Mouse (Mus musculus) induced T-regulatory cell, adult 2 months (primary cell): ENCODE measurements around the gene Vps37d.
A peak's percentile ranks its signal among the peaks of the same experiment; 100 is the strongest.

Source experiments
- DNase-seq: peaks from one replicate; pipeline ENCODE4 v3.0.0-alpha.2; 2012; ENCODE audit warnings: low read depth

Gene Vps37d

GRCm38 (mm10) chr5:135077564-135078481 is at the start of gene Vps37d:
Gene Vps37d, minus strand, starts transcription at chr5:135078266.
- peak; percentile 89 for DNase-seq

- DNase-seq: no peak
Observed at GRCm38 (mm10) chr5:135127669-135128068, 49.6 kb upstream of the Vps37d start.

- no peak for DNase-seq
Observed at GRCm38 (mm10) chr5:135126121-135126520, 48.1 kb upstream of the Vps37d start.

- DNase-seq: peak; percentile 57
Observed at GRCm38 (mm10) chr5:135120753-135121152, 42.7 kb upstream of the Vps37d start.

- DNase-seq: peak; percentile 83
Observed at GRCm38 (mm10) chr5:135118589-135119081, 40.6 kb upstream of the Vps37d start.

- DNase-seq: peak; percentile 96
Observed at GRCm38 (mm10) chr5:135115241-135115640, 37.2 kb upstream of the Vps37d start.

GRCm38 (mm10) chr5:135113782-135114181 is 35.7 kb upstream of the Vps37d start:
- no peak for DNase-seq

- DNase-seq: no peak
Observed at GRCm38 (mm10) chr5:135109976-135110375, 31.9 kb upstream of the Vps37d start.

- no peak for DNase-seq
Observed at GRCm38 (mm10) chr5:135109426-135109825, 31.4 kb upstream of the Vps37d start.

- no peak for DNase-seq
Observed at GRCm38 (mm10) chr5:135109017-135109416, 31.0 kb upstream of the Vps37d start.

- DNase-seq: peak; percentile 72
Observed at GRCm38 (mm10) chr5:135107521-135108501, 29.7 kb upstream of the Vps37d start.

GRCm38 (mm10) chr5:135106758-135107256 is 28.7 kb upstream of the Vps37d start:
- peak; percentile 94 for DNase-seq

GRCm38 (mm10) chr5:135103999-135104660 is 26.1 kb upstream of the Vps37d start:
- peak; percentile 65 for DNase-seq

GRCm38 (mm10) chr5:135100981-135101380 is 22.9 kb upstream of the Vps37d start:
- no peak for DNase-seq

GRCm38 (mm10) chr5:135089653-135090052 is 11.6 kb upstream of the Vps37d start, which contains the start of gene Mlxipl:
Gene Mlxipl, plus strand, starts transcription at chr5:135089890.
- no peak for DNase-seq

GRCm38 (mm10) chr5:135086871-135087270 is 8.8 kb upstream of the Vps37d start:
- DNase-seq: no peak

- DNase-seq: no peak
Observed at GRCm38 (mm10) chr5:135080539-135080938, 2.5 kb upstream of the Vps37d start.

GRCm38 (mm10) chr5:135079578-135079977 is 1.5 kb upstream of the Vps37d start:
- DNase-seq: no peak

- no peak for DNase-seq
Observed at GRCm38 (mm10) chr5:135078482-135078810, 380 bp upstream of the Vps37d start.

GRCm38 (mm10) chr5:135076931-135077505 is 1.0 kb downstream of the Vps37d start:
- peak; percentile 16 for DNase-seq

- DNase-seq: no peak
Observed at GRCm38 (mm10) chr5:135076368-135076767, 1.7 kb downstream of the Vps37d start.
